Mouse (Mus musculus) forelimb bud, embryonic 11.5 days (tissue): ENCODE measurements around the gene Mthfd1.

Experiments used
- DNase-seq: peaks from one replicate; pipeline ENCODE4 v3.0.0-alpha.2; 2012; ENCODE audit warnings: low read depth, low spot score

The Mthfd1 gene

GRCm38 (mm10) chr12:76349680-76350220, 94.7 kb downstream of the Mthfd1 start:
- no peak for DNase-seq

DNA sequence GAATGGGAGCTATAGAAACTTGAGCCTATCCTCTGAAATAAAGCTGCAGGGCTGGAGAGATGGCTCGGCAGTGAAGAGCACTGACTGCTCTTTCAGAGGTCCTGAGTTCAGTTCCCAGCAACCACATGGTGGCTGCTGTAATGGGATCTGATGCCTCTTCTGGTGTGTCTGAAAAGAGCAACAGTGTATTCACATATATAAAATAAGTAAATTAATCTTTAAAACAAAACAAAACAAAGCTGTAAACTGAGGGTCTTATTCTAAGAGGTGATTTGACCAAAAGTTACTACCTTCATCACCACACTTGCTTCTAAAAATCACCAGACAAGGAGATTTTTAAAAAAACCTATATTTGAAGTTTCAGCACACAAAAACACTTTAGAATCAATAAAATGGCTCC, 105.8 kb downstream of the Mthfd1 start:
- DNase-seq, result no peak

GRCm38 (mm10) chr12:76361405-76362302, 106.6 kb downstream of the Mthfd1 start:
- DNase-seq, result no peak

DNA sequence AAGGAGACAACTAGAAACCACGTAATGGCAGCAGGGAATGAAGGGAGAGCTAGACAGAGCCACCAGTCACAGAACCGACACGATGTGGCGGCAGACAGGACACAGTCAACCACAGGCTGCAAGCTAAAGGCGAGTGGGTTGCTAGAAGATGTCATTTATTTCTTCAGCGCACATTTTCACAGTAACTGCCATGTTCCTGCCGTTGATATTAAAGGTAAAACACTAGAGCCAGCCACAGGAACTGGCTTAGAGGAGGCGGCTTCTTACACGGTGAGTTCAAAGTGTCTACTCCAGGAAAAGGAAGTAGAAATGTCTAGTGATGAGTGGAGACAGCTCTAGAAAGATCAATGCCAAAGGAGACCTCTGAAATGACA, 107.2 kb downstream of the Mthfd1 start:
- no peak for DNase-seq

GRCm38 (mm10) chr12:76366276-76366675, 111.2 kb downstream of the Mthfd1 start:
- no peak for DNase-seq

DNA sequence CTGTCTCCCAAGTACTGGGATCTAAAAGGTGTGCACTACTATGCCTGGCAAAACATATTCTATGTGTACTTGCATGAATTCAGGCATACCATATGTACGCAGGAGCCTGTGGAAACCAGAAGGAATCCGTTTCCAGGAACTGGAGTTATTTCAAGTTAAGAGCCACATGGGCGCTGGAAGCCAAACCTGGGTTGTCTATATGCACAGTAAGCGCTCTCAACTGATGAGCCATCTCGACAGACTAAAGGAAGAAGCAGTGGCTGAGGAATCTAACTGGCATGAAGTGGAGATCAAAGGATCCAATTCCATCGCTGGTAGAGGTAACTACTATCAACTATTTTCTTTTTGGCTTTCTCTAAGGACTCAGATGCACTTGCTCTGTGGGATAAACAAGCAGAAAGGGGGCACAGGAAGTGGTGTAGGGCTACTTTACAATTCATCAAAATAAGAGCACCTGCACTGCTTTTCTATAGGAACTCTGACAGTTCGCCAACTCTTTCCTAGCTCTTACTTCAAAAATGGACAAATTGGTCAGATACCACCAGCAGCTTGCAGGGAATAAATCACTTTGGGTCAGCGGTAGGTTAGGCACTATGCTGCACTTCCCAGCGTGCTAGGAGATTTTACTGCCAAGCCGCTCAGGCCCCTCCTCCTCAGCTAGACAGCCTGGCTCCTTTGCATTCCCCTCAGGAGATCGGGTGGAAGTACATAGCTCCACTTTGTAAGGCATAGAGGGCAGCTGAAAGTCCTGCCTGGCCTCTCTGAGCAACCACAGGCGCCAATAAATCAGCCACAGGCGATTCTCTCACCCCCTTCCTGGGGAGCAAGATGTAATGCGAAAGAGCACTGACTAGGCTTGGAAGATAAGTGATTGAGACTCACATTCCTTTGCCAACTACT, 112.2 kb downstream of the Mthfd1 start:
- peak; percentile 58 for DNase-seq

- no peak for DNase-seq
Measured at GRCm38 (mm10) chr12:76368201-76368789, 113.2 kb downstream of the Mthfd1 start.

- no peak for DNase-seq
Measured at GRCm38 (mm10) chr12:76368790-76369205, 113.7 kb downstream of the Mthfd1 start.
